Mouse (Mus musculus): ENCODE measurements around the gene Eras. TPM values are rescaled to one million over a fixed set of nuclear protein-coding genes. Genes with fewer than 3 reads are reported as not detected.

Gene Eras
- not detected in 2 replicates for polyA plus RNA-seq (2012; ENCODE audit: low replicate concordance)

DNA sequence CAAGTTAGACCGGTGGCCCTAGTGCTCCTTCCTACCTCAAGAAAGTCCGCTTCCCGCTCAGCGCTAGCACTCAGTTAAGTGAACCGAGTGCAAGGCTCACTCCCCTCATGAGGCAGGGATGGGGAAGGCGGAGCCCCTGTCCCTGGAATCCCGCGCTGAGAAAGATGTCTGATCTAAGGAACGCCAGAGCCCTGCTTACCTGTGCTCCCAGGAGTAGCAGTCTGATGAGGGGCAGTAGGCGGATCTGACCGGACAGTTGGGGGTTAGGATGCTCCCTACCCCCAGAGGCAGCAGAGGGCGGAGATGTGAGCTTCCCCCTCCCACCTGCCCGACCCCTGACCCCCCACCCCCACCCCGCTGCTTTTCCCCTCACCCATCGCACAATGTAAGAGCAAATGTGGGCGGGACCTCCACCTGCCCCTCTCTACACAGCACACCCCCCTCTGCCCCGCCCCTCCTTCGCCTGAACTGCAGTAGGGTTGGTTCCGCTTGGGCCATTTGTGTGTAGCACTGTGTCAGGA lies at the start of gene Eras:
Eras (minus strand) TSS at position 338 of the 521 bp plus-strand sequence.

DNA sequence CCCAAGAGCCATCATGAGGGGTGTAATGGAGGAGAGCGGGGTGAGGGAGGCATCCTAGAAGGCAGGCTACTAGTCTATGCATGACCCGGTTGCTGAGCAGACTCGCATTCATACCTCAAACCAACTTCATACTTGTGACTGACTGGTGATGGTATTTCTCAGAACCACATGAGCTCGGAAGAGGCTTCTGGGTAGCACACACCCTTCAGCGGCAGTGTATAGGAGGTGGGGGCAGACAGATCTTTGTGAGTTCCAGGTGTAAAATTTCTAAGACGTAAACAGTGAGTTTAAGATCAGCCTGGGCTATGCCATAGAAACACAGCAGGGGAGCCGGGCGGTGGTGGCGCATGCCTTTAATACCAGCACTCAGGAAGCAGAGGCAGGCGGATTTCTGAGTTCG lies 49.5 kb upstream of the Eras start, which contains the start of gene Gata1:
Gata1 (minus strand) TSS at position 180 of the 400 bp plus-strand sequence.

DNA sequence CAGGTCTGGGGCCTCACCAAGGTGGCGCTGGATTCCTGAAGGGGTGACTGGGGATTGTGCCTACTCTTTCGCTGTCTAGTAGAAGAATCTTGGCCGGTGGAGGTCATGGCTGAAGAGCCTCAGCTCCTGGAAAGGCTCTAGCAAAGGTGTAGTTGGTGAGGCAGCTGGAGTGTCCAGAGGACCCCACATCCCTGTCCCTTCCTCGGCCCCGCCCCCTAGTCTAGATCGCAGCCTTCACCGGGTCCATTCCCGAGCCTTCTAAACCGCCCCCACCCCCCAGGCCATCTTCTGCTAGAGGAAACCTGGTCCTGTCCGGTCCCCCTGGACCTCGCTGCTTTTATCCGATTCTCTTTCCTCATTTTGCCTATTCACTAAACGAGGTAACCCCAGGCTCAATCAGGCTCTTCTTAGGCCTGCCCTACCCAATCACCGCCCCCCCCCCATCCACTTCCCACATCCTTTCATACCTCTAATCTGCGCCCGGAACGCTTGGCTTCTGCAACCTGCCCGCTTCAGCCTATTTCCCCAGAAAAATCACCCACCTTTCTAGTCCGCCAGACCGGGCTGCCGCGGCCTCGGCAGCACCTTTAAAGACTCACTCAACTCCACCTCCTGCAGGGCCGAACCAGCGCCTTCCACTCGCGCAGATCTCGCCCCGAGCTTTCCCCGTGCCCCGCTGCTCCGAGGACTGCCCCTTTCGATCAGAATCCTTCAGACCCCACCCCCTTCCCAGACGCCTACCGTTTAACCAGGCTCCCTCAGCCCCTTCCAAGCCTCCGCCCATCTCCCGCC lies 18.9 kb upstream of the Eras start, which contains the start of gene Hdac6:
Hdac6 (minus strand) TSS at position 782 of the 792 bp plus-strand sequence.

DNA sequence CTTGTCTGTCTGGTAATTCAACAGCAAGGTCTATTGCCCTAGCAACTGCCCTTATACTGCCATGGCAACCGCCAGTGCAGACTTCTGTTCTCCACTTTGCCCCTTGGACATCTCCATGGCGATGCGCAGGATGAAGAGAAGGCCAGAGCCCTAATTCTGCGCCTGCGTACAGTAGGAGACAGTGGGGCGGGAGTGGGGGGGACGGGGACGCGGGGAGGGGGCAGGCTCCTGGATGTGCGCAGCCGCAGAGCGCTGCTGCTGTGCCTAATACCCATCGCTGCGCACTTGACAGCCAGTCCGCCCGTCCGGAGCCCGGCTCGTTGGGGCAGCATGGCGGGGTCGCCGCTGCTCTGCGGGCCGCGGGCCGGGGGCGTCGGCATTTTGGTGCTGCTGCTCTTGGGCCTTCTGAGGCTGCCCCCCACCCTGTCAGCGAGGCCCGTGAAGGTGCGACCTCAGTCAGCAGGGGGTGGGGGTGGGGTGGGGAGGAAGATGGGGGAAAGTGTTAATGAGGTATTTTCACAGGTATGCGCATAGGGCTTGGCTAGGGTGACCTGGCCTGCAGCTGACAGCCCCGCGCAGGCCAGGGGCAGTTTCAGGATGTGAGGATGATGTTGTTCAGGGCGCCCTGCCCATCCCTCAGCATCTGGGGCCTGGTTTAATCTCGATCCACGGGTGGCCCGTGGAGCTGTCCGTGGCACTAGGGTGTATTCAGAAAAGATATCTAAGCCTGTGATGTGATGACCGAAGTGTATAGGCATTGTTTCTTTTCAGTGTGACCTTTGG lies 8.6 kb downstream of the Eras start, which contains the start of gene Pcsk1n:
Pcsk1n (plus strand) TSS at position 222 of the 783 bp plus-strand sequence.

GRCm38 (mm10) chrX:7909242-7909641 lies 19.2 kb downstream of the Eras start, which contains the start of gene Gm10490:
TSS of gene Gm10490 (plus strand) at chrX:7909542.

GRCm38 (mm10) chrX:7907735-7908134 lies 20.7 kb downstream of the Eras start, which contains the start of gene Gm10491:
TSS of gene Gm10491 (minus strand) at chrX:7907835.

GRCm38 (mm10) chrX:7898880-7899874 lies 29.2 kb downstream of the Eras start, which contains the start of the genes Pqbp1 and Timm17b:
TSS of gene Pqbp1 (minus strand) at chrX:7899269.
TSS of gene Timm17b (plus strand) at chrX:7899357.

DNA sequence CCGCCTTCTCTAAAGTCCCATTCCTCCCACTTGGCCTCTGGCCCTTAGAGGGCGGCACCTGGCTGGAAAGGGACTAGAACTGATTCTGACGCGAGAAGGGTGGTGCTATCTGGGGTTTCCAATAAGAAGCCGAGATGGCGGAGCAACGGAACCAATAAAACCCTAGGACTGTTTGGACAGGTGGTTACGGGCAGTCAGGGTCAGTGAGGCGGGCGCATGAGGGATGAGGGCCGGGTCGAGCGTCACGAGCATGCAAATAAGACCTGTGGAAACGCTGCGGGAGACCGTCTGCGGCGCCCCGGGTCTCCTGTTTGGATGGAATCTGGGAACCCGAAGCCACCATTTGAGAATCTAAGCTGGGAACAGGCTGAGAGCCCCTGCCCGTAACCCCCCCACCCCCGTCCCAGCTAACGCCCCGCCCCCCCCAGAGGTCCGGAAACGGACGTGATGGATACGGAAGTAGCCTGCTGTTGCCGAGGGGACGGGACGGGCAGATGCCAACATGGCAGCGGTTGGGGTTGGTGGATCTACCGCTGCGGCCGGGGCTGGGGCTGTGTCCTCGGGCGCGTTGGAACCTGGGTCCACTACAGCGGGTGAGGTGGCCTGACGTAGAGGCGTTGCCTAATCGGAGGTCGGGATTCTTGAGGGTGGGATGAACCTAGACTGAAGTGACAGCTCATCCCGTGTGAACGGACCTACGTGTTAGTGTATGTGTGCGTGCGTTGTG lies 44.4 kb downstream of the Eras start, which contains the start of gene Slc35a2:
Slc35a2 (plus strand) TSS at position 188 of the 727 bp plus-strand sequence.

DNA sequence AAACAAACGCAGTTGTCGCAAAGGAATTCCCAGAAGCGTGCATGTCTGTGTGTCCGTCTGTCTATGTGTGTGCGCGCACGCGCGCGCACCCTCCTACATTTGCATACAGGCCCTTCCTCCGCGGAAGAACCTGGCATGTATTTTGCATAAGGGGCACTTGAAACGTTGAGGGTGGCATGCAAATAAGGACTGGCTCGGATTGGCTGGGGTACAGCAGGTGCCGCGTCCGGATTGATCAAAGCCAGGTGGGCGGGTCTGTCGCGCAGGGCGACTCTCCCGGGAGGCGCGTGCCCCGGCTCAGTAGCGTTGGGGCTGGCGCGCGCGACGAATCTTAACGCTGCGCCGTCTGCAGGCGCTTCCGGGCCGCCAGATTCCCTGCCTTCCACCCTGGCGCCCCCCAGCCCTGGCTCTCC lies 50.4 kb downstream of the Eras start, which contains the start of gene Pim2:
Pim2 (plus strand) TSS at position 256 of the 413 bp plus-strand sequence.

Other genes with a start within 250 kb of the Eras start
- 0.09 TPM in 1 of 2 replicates, not detected in the other for gene Magix, start 247.4 kb downstream of the Eras start, polyA plus RNA-seq (2012; ENCODE audit: low replicate concordance)
- gene Gpkow, start 231.5 kb downstream of the Eras start, polyA plus RNA-seq (2012; ENCODE audit: low replicate concordance), result 3.7 and 10.8 TPM in 2 replicates
- 23.1 and 43.2 TPM in 2 replicates for gene Wdr45, start 214.3 kb downstream of the Eras start, polyA plus RNA-seq (2012; ENCODE audit: low replicate concordance)
- 6.3 and 11.1 TPM in 2 replicates for gene Gm45208, start 206.4 kb downstream of the Eras start, polyA plus RNA-seq (2012; ENCODE audit: low replicate concordance)
- 15.7 and 22.6 TPM in 2 replicates for gene Praf2, start 200.2 kb downstream of the Eras start, polyA plus RNA-seq (2012; ENCODE audit: low replicate concordance)
- gene Ccdc120, start 177.7 kb downstream of the Eras start, polyA plus RNA-seq (2012; ENCODE audit: low replicate concordance), result 0.70 and 1.6 TPM in 2 replicates
- 51.6 and 59.4 TPM in 2 replicates for gene Tfe3, start 166.0 kb downstream of the Eras start, polyA plus RNA-seq (2012; ENCODE audit: low replicate concordance)
- gene Gripap1, start 138.8 kb downstream of the Eras start, polyA plus RNA-seq (2012; ENCODE audit: low replicate concordance), result 58.1 and 71.9 TPM in 2 replicates
- gene Kcnd1, start 106.3 kb downstream of the Eras start, polyA plus RNA-seq (2012; ENCODE audit: low replicate concordance), result 0.54 and 0.69 TPM in 2 replicates
- gene Otud5, start 87.2 kb downstream of the Eras start, polyA plus RNA-seq (2012; ENCODE audit: low replicate concordance), result 142 and 149 TPM in 2 replicates
- gene Pim2, start 50.3 kb downstream of the Eras start, polyA plus RNA-seq (2012; ENCODE audit: low replicate concordance), result 101 and 151 TPM in 2 replicates
- 57.9 and 67.5 TPM in 2 replicates for gene Slc35a2, start 44.6 kb downstream of the Eras start, polyA plus RNA-seq (2012; ENCODE audit: low replicate concordance)
- gene Pqbp1, start 29.3 kb downstream of the Eras start, polyA plus RNA-seq (2012; ENCODE audit: low replicate concordance), result 178 and 313 TPM in 2 replicates
- 40.0 and 104 TPM in 2 replicates for gene Timm17b, start 29.2 kb downstream of the Eras start, polyA plus RNA-seq (2012; ENCODE audit: low replicate concordance)
- gene Gm10491, start 20.8 kb downstream of the Eras start, polyA plus RNA-seq (2012; ENCODE audit: low replicate concordance), result not detected in 2 replicates
- not detected in 2 replicates for gene Gm10490, start 19.1 kb downstream of the Eras start, polyA plus RNA-seq (2012; ENCODE audit: low replicate concordance)
- gene Pcsk1n, start 8.8 kb downstream of the Eras start, polyA plus RNA-seq (2012; ENCODE audit: low replicate concordance), result 0.27 TPM in 1 of 2 replicates, not detected in the other
- 10.1 and 14.4 TPM in 2 replicates for gene Hdac6, start 19.3 kb upstream of the Eras start, polyA plus RNA-seq (2012; ENCODE audit: low replicate concordance)
- gene Gata1, start 49.5 kb upstream of the Eras start, polyA plus RNA-seq (2012; ENCODE audit: low replicate concordance), result 2.1 and 24.9 TPM in 2 replicates
- not detected in 2 replicates for gene Glod5, start 89.9 kb upstream of the Eras start, polyA plus RNA-seq (2012; ENCODE audit: low replicate concordance)
- 4.5 and 8.5 TPM in 2 replicates for gene Suv39h1, start 146.2 kb upstream of the Eras start, polyA plus RNA-seq (2012; ENCODE audit: low replicate concordance)
- gene Was, start 161.9 kb upstream of the Eras start, polyA plus RNA-seq (2012; ENCODE audit: low replicate concordance), result 203 and 558 TPM in 2 replicates
- gene Wdr13, start 204.3 kb upstream of the Eras start, polyA plus RNA-seq (2012; ENCODE audit: low replicate concordance), result 35.6 and 35.9 TPM in 2 replicates
- gene Rbm3, start 217.3 kb upstream of the Eras start, polyA plus RNA-seq (2012; ENCODE audit: low replicate concordance), result 29.3 and 167 TPM in 2 replicates
- 4.5 and 7.7 TPM in 2 replicates for gene Tbc1d25, start 247.6 kb upstream of the Eras start, polyA plus RNA-seq (2012; ENCODE audit: low replicate concordance)

All from hematopoietic multipotent progenitor cell, adult 10-12 weeks (in vitro differentiated cells).